Mouse (Mus musculus) heart, postnatal 10 days (tissue): ENCODE data around the gene Robo2. TPM values are rescaled to one million over a fixed set of nuclear protein-coding genes. Genes with fewer than 3 reads are reported as not detected.

Source experiments
- DNase-seq, 2 experiments: peaks; one replicate each; pipeline ENCODE4 v3.0.0; 2021
- intact Hi-C: fragments of 180-260 bp; cut with DNase I; formaldehyde crosslinking; loops from one replicate; pipeline ENCODE4 v1.15.1; 2025
- microRNA-seq, 2 experiments: library from miRNA; unstranded; fragments of <30 nt; microRNA quantifications; one replicate each; pipeline ENCODE4 v1.2.0; 2022
- total RNA-seq, 2 experiments: library from RNA; stranded (reverse); gene quantifications; 2 replicates each; pipeline ENCODE4 v1.2.3; 2021

Gene Robo2
- total RNA-seq, 2 experiments from 2014 or later: 3.7 to 4.7 TPM

- peak; percentile 37 to 56 for DNase-seq
- intact Hi-C loops: loop anchor here (5.0 kb wide), 1 partner anchor 271 kb away; no protein-coding TSS in a partner anchor
Observed at GRCm38 (mm10) chr16:73863748-73864147, 547.9 kb downstream of the Robo2 start.

DNA sequence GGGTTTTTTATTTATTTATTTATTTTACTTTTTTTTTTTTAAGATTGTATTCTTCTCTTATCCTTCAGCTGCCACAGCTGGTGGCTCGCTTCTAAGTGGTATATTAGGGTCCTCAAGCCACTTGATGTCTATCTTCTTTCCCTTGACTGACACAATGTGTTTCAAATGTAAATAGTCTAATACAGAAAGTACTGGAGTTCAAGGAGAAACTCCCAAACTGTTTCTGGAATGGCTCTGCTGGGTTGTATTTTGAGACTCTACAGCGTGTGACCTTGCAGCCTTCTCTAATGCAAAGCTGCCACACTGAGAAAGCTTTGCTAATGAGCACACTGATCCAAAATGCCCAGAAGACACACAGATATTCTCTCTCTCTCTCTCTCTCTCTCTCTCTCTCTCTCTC lies 552.9 kb downstream of the Robo2 start:
- intact Hi-C loops: no loop called here

GRCm38 (mm10) chr16:73855821-73856220 lies 555.8 kb downstream of the Robo2 start:
- intact Hi-C loops: no loop called here
- no peak for DNase-seq

More for the DNA sequence above, 552.9 kb downstream of the Robo2 start:
- no peak for DNase-seq

Small RNAs within 50 kb of the gene (microRNA-seq; reads per million reads assigned to microRNA genes)
- gene Gm24272 (0 reads per million in 2 experiments), gene Mir691 (0 reads per million in 2 experiments)
